Mouse (Mus musculus) E14TG2a.4 (cell line): Measurements from ENCODE around the gene Slx4ip.

Experiments
- CTCF ChIP-seq: conservative IDR thresholded peaks from 2 replicates; pipeline ENCODE4 v1.5.1; 2014; ENCODE audit warnings: low read length
- NANOG ChIP-seq: IDR thresholded peaks from 2 replicates; pipeline ENCODE4 v1.6.1; 2014; ENCODE audit warnings: borderline replicate concordance, low read length, mixed read lengths
- POU5F1 ChIP-seq: IDR thresholded peaks from 2 replicates; pipeline ENCODE4 v1.6.1; 2014; ENCODE audit warnings: low read length, borderline replicate concordance

- TF ChIP-seq CTCF (no peak), NANOG (no peak), POU5F1 (no peak)
These were observed 67.7 kb downstream of the Slx4ip start for GRCm38 (mm10) chr2:136958697-136959096.
